Mouse (Mus musculus) ES-E14 (cell line): ENCODE results near the gene Fcmr. TPM values are rescaled to one million over a fixed set of nuclear protein-coding genes. Genes with fewer than 3 reads are reported as not detected.

ENCODE experiments used
- DNase-seq: peaks from one replicate; pipeline ENCODE4 v3.0.0-alpha.2; 2013; ENCODE audit warnings: low read depth, low spot score
- H3K27ac ChIP-seq: 2 replicates; pipeline ENCODE4 v1.5.1; 2012; ENCODE audit warnings: low read depth, mild to moderate bottlenecking, low read length, moderate library complexity, mixed read lengths; ENCODE audit not compliant: poor library complexity, insufficient read depth, severe bottlenecking
- H3K36me3 ChIP-seq: 2 replicates; pipeline ENCODE4 v1.6.1; 2012; ENCODE audit warnings: mild to moderate bottlenecking, low read length, moderate library complexity, mixed read lengths; ENCODE audit not compliant: control insufficient read depth, poor library complexity, insufficient read depth, severe bottlenecking
- H3K4me1 ChIP-seq, 2 experiments: fragments of 150-350 bp in 1 of 2; sonication (generic) in 1 of 2; 2 replicates each; pipeline ENCODE4 v1.6.1; 2012; ENCODE audit warnings: low read length in 2 of 2, mild to moderate bottlenecking in 1 of 2, mixed read lengths in 1 of 2; ENCODE audit not compliant: control insufficient read depth in 2 of 2, insufficient read depth in 2 of 2, poor library complexity in 1 of 2
- H3K4me3 ChIP-seq, 2 experiments: fragments of 150-350 bp in 1 of 2; sonication (generic) in 1 of 2; 2 replicates each; pipeline ENCODE4 v1.5.1; 2012; ENCODE audit warnings: low read length in 2 of 2, low read depth in 1 of 2, mild to moderate bottlenecking in 1 of 2, mixed read lengths in 1 of 2; ENCODE audit not compliant: insufficient read depth in 1 of 2, poor library complexity in 1 of 2, severe bottlenecking in 1 of 2
- H3K9ac ChIP-seq: 2 replicates; pipeline ENCODE4 v1.6.1; 2012; ENCODE audit warnings: low read depth, mild to moderate bottlenecking, low read length, mixed read lengths; ENCODE audit not compliant: poor library complexity, insufficient read depth, severe bottlenecking
- H3K9me3 ChIP-seq: fragments of 150-350 bp; sonication (generic); 2 replicates; pipeline ENCODE4 v1.6.1; 2012; ENCODE audit warnings: low read depth, mild to moderate bottlenecking, low read length; ENCODE audit not compliant: control insufficient read depth, insufficient read depth
- CHD2 ChIP-seq: IDR thresholded peaks from 2 replicates; pipeline ENCODE4 v1.6.1; 2014; ENCODE audit warnings: mild to moderate bottlenecking, low read depth, low read length, inconsistent platforms
- HCFC1 ChIP-seq: IDR thresholded peaks from 2 replicates; pipeline ENCODE4 v1.6.1; 2012; ENCODE audit warnings: low read length, inconsistent platforms, borderline replicate concordance; ENCODE audit not compliant: insufficient read depth
- MAFK ChIP-seq: IDR thresholded peaks from 2 replicates; pipeline ENCODE4 v1.6.1; 2014; ENCODE audit warnings: mild to moderate bottlenecking, low read depth, low read length, inconsistent platforms; ENCODE audit not compliant: insufficient read depth
- ZC3H11A ChIP-seq: IDR thresholded peaks from 2 replicates; pipeline ENCODE4 v1.6.1; 2012; ENCODE audit warnings: low read depth, mild to moderate bottlenecking, inconsistent platforms, low read length, borderline replicate concordance
- ZNF384 ChIP-seq: IDR thresholded peaks from 2 replicates; pipeline ENCODE4 v1.6.1; 2012; ENCODE audit warnings: low read depth, low read length, inconsistent platforms
- in situ Hi-C, 2 experiments: fragments of 600-800 bp; cut with MboI; formaldehyde crosslinking; loops; one replicate each; pipeline ENCODE4 v1.15.1; 2025; ENCODE audit warnings: low sequenced_read_pairs in 2 of 2, inconsistent platforms in 1 of 2; ENCODE audit not compliant: unreplicated experiment in 2 of 2
- total RNA-seq: library from RNA; depleted of rRNA; stranded (reverse); fragments of 300-350 nt; gene quantifications from 2 replicates; pipeline ENCODE4 v1.2.3, GENCODE M21; 2012

Fcmr gene
- total RNA-seq, 1 experiment = not detected

- Histone ChIP-seq H3K27ac (no peak overlapping the region), H3K4me1 (no peaks in the 10 kb centered on the region), H3K36me3 (no peaks in the 10 kb centered on the region), H3K4me3 (no peak overlapping the region), H3K9ac (no peak overlapping the region), H3K9me3 (no peaks in the 10 kb centered on the region)
- TF ChIP-seq HCFC1 (no peak), ZNF384 (no peak), ZC3H11A (no peak), MAFK (no peak), CHD2 (no peak)
- no peak for DNase-seq
- in situ Hi-C loops = loop anchor here (25.0 kb wide), 2 partner anchors 169 to 369 kb away; no protein-coding TSS in a partner anchor
Observed at GRCm38 (mm10) chr1:130893329-130894040, 28.0 kb downstream of the Fcmr start.

GRCm38 (mm10) chr1:130894468-130894867 lies 29.0 kb downstream of the Fcmr start:
- no peak for DNase-seq
- Histone ChIP-seq H3K4me1 (no peaks in the 10 kb centered on the region), H3K27ac (no peak overlapping the region), H3K9ac (no peak overlapping the region), H3K36me3 (no peaks in the 10 kb centered on the region), H3K9me3 (no peaks in the 10 kb centered on the region), H3K4me3 (no peak overlapping the region)
- in situ Hi-C loops = loop anchor here (25.0 kb wide), 2 partner anchors 168 to 368 kb away; no protein-coding TSS in a partner anchor
- TF ChIP-seq MAFK = no peak
- no peak for TF ChIP-seq HCFC1
- TF ChIP-seq ZNF384 = no peak
- TF ChIP-seq ZC3H11A = no peak
- no peak for TF ChIP-seq CHD2

- no peak overlapping the region for H3K4me3 ChIP-seq
- in situ Hi-C loops = no loop called here
- no peak for TF ChIP-seq MAFK
- no peak for TF ChIP-seq HCFC1
- TF ChIP-seq ZC3H11A = no peak
- TF ChIP-seq CHD2 = no peak
- no peak for TF ChIP-seq ZNF384
- H3K9ac ChIP-seq = no peak overlapping the region
- H3K9me3 ChIP-seq = no peaks in the 10 kb centered on the region
- H3K4me1 ChIP-seq = no peaks in the 10 kb centered on the region
- no peak overlapping the region for H3K27ac ChIP-seq
- no peak for DNase-seq
- H3K36me3 ChIP-seq = no peaks in the 10 kb centered on the region
Observed at GRCm38 (mm10) chr1:130902505-130902904, 37.0 kb downstream of the Fcmr start.

GRCm38 (mm10) chr1:130911401-130912010 lies 46.0 kb downstream of the Fcmr start, which contains the start of gene Il20:
Gene Il20, minus strand, starts transcription at chr1:130911451.
- no peak within 1 kb of the TSS for H3K9ac ChIP-seq
- no peak within 1 kb of the TSS for H3K27ac ChIP-seq
- no peaks in the 10 kb centered on the region for H3K36me3 ChIP-seq
- in situ Hi-C loops = no loop called here
- no peaks in the 10 kb centered on the region for H3K9me3 ChIP-seq
- no peaks in the 10 kb centered on the region for H3K4me1 ChIP-seq
- TF ChIP-seq ZNF384 (no peak), MAFK (no peak), HCFC1 (no peak), CHD2 (no peak), ZC3H11A (no peak)
- DNase-seq = no peak
- no peak within 1 kb of the TSS for H3K4me3 ChIP-seq
